Mouse (Mus musculus) cerebellum, adult 2 months (tissue): ENCODE data around the gene Gna12.

Source experiments
- CTCF ChIP-seq: fragments of 200-500 bp; IDR thresholded peaks from 2 replicates; pipeline ENCODE4 v1.5.1; 2011; ENCODE audit warnings: low read depth, mild to moderate bottlenecking, control low read depth, low read length, moderate library complexity, borderline replicate concordance; ENCODE audit not compliant: insufficient read depth
- POLR2A ChIP-seq: fragments of 200-500 bp; IDR thresholded peaks from 2 replicates; pipeline ENCODE4 v1.6.1; 2011; ENCODE audit warnings: low read length, control low read depth, borderline replicate concordance; ENCODE audit not compliant: insufficient read depth

- no peak for TF ChIP-seq POLR2A
- TF ChIP-seq CTCF: no peak
Observed at GRCm38 (mm10) chr5:140826796-140827195, 3.4 kb downstream of the Gna12 start.
